Mouse (Mus musculus) right cerebral cortex, postnatal 25 days (tissue): ENCODE results near the gene Igf2bp3.

Experiments used
- DNase-seq: peaks from one replicate; pipeline ENCODE4 v3.0.0; 2022

Gene Igf2bp3

DNA sequence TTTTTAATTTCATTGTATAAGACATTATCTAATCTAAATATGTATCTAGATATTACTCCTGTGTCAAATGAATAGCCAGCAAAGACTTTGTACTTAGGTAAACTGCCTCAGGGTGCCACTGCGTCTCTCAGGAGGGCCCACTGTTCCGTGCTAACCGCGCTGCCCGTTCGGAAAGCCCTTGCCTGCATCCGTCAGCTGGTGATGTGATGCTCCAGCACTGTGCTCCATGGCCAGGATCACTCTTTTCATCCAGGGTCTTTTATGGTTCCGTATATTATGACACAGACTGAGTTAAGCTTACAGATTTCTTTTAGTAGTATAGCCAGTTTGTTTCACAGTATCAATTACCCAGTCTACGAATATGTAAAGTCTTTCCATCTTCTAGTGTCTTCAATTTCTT lies 82.9 kb downstream of the Igf2bp3 start:
- DNase-seq = no peak

- DNase-seq = no peak
Observed at GRCm38 (mm10) chr6:49130328-49130727, 84.4 kb downstream of the Igf2bp3 start.

- DNase-seq = no peak
Observed at GRCm38 (mm10) chr6:49120370-49120769, 94.4 kb downstream of the Igf2bp3 start.

GRCm38 (mm10) chr6:49119462-49120135 lies 95.2 kb downstream of the Igf2bp3 start:
- DNase-seq = no peak

DNA sequence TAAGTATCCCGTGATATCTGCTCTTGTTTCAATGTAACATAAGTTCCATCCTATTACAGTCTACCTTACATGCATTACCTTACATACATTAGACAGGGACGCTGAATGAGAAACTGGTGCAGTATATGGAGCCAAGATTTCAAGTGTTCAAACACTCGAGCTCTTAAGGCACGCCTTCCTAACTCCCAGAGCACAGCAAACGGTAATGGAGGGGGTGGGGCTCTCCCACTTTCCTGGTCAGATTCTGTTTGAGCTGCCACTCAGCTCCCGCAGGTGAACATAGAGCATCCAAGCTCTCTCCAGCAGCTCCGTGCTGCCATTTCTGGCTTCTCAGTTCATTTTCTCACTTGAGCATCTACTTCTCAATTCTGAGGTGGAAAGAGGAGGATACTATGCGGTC lies 96.3 kb downstream of the Igf2bp3 start:
- DNase-seq = no peak

- DNase-seq = no peak
Observed at GRCm38 (mm10) chr6:49116241-49116640, 98.5 kb downstream of the Igf2bp3 start.

DNA sequence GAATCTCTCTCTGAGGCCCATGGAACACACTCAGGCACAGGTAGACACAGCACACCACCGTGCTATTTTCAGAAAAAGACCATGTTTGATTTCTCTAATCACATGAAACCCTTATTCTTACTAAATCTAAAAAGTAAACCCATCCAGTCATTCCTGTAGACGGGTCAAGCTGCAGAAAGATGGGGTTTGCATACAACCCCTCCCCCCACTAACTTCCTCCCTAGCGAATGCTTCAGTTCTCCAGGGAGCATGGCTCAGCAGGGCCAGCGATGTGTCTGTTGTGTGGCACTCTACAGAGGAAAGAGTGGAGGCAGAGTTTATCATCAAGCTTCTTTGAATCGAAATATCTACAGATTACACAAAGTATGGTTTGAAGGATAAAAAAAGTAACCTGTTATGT lies 99.2 kb downstream of the Igf2bp3 start:
- DNase-seq = no peak

- DNase-seq = no peak
Observed at GRCm38 (mm10) chr6:49114457-49114856, 100.3 kb downstream of the Igf2bp3 start.

DNA sequence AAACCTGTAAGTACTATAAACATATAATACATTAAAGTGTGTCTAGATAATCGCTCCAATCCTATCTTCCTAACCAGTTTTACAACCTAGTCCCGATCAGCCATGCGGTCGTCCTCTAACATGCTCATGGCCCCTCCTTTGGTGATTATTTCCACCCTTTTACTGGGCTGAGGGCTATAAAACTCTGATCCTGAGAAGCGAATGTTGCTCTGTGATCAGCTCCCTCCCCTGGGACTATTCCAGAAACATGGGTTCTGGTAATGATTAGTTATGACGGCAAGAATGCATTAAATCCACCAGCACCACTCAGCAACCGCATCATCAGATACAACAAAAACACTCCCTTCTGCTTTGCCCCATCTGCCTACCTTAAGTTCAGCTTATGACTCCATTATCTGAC lies 100.9 kb downstream of the Igf2bp3 start:
- DNase-seq = no peak

- DNase-seq = no peak
Observed at GRCm38 (mm10) chr6:49109196-49109595, 105.6 kb downstream of the Igf2bp3 start.

DNA sequence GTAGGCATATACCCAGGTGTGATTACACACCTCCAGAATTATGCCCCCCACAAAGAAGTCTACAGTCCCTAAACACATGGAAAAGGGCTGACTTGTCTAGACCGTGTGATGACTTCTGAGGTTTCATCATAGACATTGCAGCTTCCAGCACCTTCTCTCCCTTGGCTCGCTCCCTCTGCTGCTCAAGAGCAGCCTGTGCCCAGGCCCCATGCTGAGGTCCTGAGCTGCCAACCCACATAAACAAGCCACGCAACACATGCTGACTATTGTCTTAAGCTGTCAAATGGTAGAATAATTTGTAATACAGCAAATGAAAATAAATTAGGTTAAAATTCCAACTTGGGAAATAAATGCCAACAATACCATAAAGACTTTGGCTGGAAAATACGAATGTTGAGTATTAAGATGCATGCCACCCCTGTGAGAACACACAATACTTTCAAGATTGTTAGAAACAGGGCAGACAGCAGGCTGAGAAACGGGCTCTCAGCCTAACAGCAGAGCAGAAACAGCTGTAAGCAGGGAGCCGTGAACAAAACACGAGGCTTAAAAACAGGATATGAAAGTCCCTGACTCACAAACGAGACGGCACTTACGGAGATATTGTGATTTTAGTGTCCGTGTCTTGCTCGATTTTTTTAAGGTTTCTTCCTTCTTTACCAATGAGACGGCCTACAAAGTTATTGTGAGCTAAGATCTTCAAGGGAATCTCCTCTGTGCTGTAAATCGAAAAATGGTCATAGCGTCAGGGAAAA lies 107.8 kb downstream of the Igf2bp3 start:
- DNase-seq = no peak

DNA sequence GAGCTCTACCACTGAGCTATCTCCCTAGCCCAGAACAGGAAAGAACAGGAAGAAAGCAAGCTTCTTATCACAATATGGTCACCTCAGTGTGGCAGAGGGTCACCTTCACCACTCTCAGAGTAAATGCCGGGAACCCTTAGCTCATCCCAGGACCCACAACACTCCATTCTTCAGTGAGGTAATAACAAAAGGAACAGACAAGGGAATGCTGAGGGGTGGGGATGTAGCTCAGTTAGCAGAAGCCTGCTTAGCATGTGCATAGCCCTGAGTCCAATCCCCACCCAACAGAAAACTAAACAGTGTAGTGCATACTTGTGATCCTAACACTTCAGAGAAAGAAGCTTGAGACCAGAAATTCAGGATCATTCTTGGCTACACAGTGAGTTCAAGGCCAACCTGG lies 115.7 kb downstream of the Igf2bp3 start:
- no peak for DNase-seq

DNA sequence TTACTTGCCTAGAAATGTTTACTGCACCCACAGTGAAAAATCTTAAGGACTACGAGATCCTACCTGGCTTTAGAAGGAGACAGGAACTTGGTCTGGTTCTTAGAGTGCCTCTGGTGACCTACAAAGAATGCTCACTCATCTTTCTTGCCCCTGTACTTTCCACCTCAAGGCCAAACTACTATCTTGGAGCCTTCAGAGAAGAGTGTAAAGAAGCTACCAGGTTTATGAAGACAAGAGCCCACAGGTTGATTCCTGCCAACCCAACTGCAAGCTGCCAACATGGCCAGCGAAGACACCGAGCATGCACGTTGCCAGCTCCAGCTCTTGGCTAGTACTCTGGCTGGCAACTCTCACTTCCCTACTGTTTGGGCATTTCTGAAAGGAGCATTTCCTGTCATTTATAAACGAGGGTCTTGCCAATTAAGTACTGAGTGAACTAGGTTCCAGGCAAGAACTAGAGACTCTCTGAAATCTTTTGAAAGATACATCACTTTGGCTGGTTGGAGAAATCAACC lies 117.1 kb downstream of the Igf2bp3 start:
- DNase-seq = no peak

- DNase-seq = peak; percentile 52
Observed at GRCm38 (mm10) chr6:49096933-49097461, 117.8 kb downstream of the Igf2bp3 start.

- DNase-seq = no peak
Observed at GRCm38 (mm10) chr6:49096421-49096820, 118.3 kb downstream of the Igf2bp3 start.

GRCm38 (mm10) chr6:49094968-49095367 lies 119.8 kb downstream of the Igf2bp3 start:
- no peak for DNase-seq

DNA sequence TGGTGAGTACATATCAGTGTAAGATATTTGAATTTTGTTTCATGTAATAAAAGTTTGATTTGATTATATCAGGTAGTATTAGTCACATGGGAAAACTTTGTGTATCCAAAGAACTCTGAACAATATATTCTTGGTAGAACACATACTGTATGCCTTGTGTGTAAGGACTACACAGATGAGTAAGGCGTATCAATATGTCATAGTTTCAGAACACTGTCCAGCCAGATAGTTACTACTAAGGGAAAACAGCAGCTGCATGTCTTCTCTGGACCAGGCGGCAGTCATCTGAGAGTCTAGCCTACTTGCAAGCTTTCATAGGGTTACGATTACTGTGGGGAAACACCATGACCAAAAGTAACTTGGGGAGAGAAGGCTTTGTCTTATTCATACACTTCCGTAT lies 131.7 kb downstream of the Igf2bp3 start:
- no peak for DNase-seq

- DNase-seq = no peak
Observed at GRCm38 (mm10) chr6:49079313-49079712, 135.4 kb downstream of the Igf2bp3 start.

GRCm38 (mm10) chr6:49077894-49078293 lies 136.9 kb downstream of the Igf2bp3 start:
- DNase-seq = no peak

GRCm38 (mm10) chr6:49074117-49074490 lies 140.7 kb downstream of the Igf2bp3 start:
- no peak for DNase-seq

- DNase-seq = peak; percentile 95
Observed at GRCm38 (mm10) chr6:49073304-49074116, 141.2 kb downstream of the Igf2bp3 start, which contains the start of gene Malsu1. Gene Malsu1 (plus strand): TSS chr6:49073795.

DNA sequence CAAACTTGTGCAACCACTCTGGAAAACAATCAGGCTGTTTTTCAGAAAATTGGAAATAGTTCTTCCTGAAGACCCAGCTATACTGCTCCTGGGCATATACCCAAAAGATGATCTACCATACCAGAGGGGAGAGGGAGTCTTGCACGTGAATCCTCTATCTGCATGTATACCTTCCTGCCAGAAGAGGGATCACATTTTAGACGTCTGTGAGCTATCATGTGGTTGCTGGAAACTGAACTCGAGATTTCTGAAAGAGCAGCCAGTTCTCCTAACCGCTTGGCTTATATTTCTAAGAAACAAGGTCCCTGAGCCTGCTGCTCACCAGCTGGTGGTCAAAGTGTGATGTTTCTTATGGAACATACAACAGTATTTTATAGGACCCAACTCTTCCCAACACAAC lies 146.4 kb downstream of the Igf2bp3 start:
- no peak for DNase-seq
